Mouse (Mus musculus) skeletal muscle tissue, adult 2 months (tissue): ENCODE results near the gene Ifi209.
"Not testable (repeated sequence)": the region's sequence is repeated elsewhere in the genome, so short reads cannot be mapped to it uniquely, and the experiment has no call there.

Experiments used
- DNase-seq: peaks from one replicate; pipeline ENCODE4 v3.0.0-alpha.2; 2012; ENCODE audit warnings: low read depth, low spot score

The Ifi209 gene

GRCm38 (mm10) chr1:173630622-173631021, at the start of gene Ifi209:
Gene Ifi209 (plus strand): TSS chr1:173630917.
- not testable (repeated sequence) for DNase-seq

GRCm38 (mm10) chr1:173589698-173590097, 41.0 kb upstream of the Ifi209 start:
- not testable (repeated sequence) for DNase-seq

GRCm38 (mm10) chr1:173598838-173599494, 31.8 kb upstream of the Ifi209 start, which contains the start of gene Ifi213:
Gene Ifi213 (minus strand): TSS chr1:173599274.
- not testable (repeated sequence) for DNase-seq

- DNase-seq = not testable (repeated sequence)
These were observed 20.4 kb upstream of the Ifi209 start for GRCm38 (mm10) chr1:173610291-173610690.

- DNase-seq = peak; percentile 76
These were observed 8.5 kb upstream of the Ifi209 start for GRCm38 (mm10) chr1:173622216-173622615.

GRCm38 (mm10) chr1:173624052-173624451, 6.7 kb upstream of the Ifi209 start:
- DNase-seq = no peak

- DNase-seq = no peak
These were observed 4.0 kb upstream of the Ifi209 start for GRCm38 (mm10) chr1:173626686-173627085.

GRCm38 (mm10) chr1:173633969-173634645, 3.4 kb downstream of the Ifi209 start:
- DNase-seq = no peak

- no peak for DNase-seq
These were observed 14.7 kb downstream of the Ifi209 start for GRCm38 (mm10) chr1:173645393-173645792.

- DNase-seq = peak; percentile 16
These were observed 27.3 kb downstream of the Ifi209 start for GRCm38 (mm10) chr1:173657973-173658372.

- not testable (repeated sequence) for DNase-seq
These were observed 42.9 kb downstream of the Ifi209 start, which contains the start of gene Ifi208 for GRCm38 (mm10) chr1:173673458-173674097. Gene Ifi208 (plus strand): TSS chr1:173673675.

- not testable (repeated sequence) for DNase-seq
These were observed 47.9 kb downstream of the Ifi209 start for GRCm38 (mm10) chr1:173678605-173679004.

GRCm38 (mm10) chr1:173694270-173694669, 63.6 kb downstream of the Ifi209 start:
- DNase-seq = peak; percentile 3
